Mouse (Mus musculus) ES-E14 (cell line): ENCODE results near the gene Cux1.

ENCODE experiments used
- CHD2 ChIP-seq: IDR thresholded peaks from 2 replicates; pipeline ENCODE4 v1.6.1; 2014; ENCODE audit warnings: mild to moderate bottlenecking, low read depth, low read length, inconsistent platforms
- HCFC1 ChIP-seq: IDR thresholded peaks from 2 replicates; pipeline ENCODE4 v1.6.1; 2012; ENCODE audit warnings: low read length, inconsistent platforms, borderline replicate concordance; ENCODE audit not compliant: insufficient read depth
- MAFK ChIP-seq: IDR thresholded peaks from 2 replicates; pipeline ENCODE4 v1.6.1; 2014; ENCODE audit warnings: mild to moderate bottlenecking, low read depth, low read length, inconsistent platforms; ENCODE audit not compliant: insufficient read depth
- ZNF384 ChIP-seq: IDR thresholded peaks from 2 replicates; pipeline ENCODE4 v1.6.1; 2012; ENCODE audit warnings: low read depth, low read length, inconsistent platforms

- TF ChIP-seq CHD2 = no peak
- TF ChIP-seq MAFK = no peak
- TF ChIP-seq ZNF384 = no peak
- no peak for TF ChIP-seq HCFC1
These were observed 212.6 kb downstream of the Cux1 start for GRCm38 (mm10) chr5:136354729-136355128.
